Mouse (Mus musculus) large intestine, adult 2 months (tissue): ENCODE data around the gene Il15. TPM values are rescaled to one million over a fixed set of nuclear protein-coding genes. Genes with fewer than 3 reads are reported as not detected.

Experiments used
- DNase-seq: peaks from one replicate; pipeline ENCODE4 v3.0.0-alpha.2; 2012; ENCODE audit warnings: low read depth, low spot score
- WGBS: fragments of 180-500 bp; shearing (Covaris S2); methylation state at CpG from one replicate; pipeline ENCODE4 v1.1.7; 2018; 5-methylcytosine and 5-hydroxymethylcytosine counted together
- polyA plus RNA-seq: library from polyadenylated mRNA; depleted of rRNA; stranded (reverse); fragments of >200 nt; gene quantifications from 2 replicates; pipeline ENCODE4 v1.2.3, GENCODE M21; 2012; rRNA removed

The Il15 gene
- polyA plus RNA-seq, result 11.1 and 20.4 TPM in 2 replicates

DNA sequence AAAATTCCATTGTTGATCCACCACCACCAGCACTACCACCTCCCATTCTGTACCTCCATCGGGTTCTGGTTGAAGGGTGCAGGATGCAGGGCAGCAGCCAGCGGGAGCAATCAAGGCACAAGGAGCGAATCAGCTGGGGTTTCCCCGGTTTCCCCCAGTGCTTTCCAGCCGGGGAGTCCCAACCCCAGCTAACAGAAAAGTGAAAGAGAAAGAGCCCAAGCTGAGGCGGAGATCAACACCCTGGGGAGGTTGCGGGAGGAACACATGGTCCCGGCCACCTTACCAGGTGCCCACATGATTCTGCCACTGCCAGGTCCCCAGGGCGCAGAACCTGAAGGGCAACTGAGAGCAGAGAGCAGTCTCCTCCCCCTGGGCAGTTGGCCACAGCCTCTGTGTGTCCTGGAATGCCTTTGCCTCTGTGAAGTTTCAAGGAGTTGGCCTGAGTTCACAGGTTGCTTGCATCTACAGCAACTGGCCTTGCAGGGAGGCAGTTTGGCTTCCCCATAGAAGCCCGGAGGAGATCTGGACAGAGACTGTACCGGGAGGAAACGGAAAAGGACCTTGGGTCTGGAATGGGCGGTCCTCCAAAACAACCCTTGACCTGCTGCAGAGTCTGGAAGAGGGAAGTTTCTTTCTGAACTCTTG, at the start of gene Il15:
Gene Il15 (minus strand): TSS at position 537 of the 645 bp plus-strand sequence.
- WGBS, result 1% methylated on average over 13 of the region's 13 CpGs
- no peak for DNase-seq

DNA sequence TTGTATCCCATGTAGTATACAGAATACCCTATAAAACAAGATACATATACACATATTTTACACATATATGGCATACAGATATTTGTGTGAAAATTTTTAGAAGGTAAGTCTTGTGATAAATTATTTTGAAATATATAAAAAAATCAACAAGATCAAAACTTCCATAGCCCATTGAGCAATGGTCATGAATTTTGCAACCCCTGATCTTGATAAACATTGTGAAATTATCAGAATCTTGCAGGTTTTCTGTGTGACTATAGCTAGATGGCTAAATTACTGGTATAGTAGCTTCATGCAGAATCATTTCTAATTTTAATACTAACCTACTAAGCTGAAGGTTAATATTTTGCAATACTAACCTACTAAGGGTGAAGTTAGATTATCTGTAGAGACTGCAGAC, 41.9 kb upstream of the Il15 start:
- DNase-seq, result no peak

DNA sequence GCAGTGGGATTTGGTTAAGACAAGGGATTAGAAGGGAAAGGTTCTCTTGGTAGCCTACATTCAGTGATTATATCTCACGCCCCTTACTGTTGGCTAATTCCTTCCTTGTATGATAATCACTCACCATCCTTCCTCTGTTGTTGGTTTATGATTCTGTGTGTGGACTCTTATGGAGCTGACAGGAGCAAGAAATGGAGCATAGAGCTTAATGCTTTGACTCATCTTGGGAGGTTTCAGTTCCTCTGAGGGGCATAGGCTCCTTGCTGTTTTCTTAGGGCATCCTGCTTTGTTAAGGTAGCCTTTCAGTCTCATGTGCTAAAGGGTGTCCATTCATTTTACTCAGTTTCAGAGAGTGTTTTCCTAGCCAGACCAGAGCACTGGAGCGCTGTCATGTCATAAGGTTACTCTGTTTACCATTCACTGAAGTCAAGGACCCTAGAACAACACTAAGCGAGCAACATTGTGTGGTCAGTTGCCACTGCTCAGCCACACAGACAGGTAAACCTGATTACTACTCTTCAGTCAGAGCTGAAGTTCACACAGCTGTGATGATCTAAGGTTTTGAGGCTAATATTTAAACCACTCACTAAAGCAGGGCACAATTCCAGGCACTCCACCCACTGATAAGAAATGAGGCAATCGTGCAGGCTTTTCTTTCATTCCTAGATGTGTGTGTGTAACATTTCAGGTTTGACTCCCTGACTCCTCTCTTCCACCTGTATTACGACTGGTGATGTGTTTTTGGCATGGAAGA, 13.7 kb upstream of the Il15 start:
- DNase-seq, result no peak
- WGBS, result 31% methylated on average over 5 of the region's 5 CpGs

- DNase-seq, result no peak
- WGBS, result 24% methylated on average over 1 of the region's 1 CpGs
These were observed 12.5 kb upstream of the Il15 start for GRCm38 (mm10) chr8:82415485-82415884.

GRCm38 (mm10) chr8:82410135-82410534, 7.1 kb upstream of the Il15 start:
- WGBS, result 84% methylated on average over 3 of the region's 3 CpGs
- DNase-seq, result no peak

GRCm38 (mm10) chr8:82407060-82407459, 4.0 kb upstream of the Il15 start:
- DNase-seq, result no peak
- WGBS, result 64% methylated on average over 1 of the region's 1 CpGs

- 96% methylated on average over 3 of the region's 3 CpGs for WGBS
- no peak for DNase-seq
These were observed 1.0 kb upstream of the Il15 start for GRCm38 (mm10) chr8:82404068-82404467.

DNA sequence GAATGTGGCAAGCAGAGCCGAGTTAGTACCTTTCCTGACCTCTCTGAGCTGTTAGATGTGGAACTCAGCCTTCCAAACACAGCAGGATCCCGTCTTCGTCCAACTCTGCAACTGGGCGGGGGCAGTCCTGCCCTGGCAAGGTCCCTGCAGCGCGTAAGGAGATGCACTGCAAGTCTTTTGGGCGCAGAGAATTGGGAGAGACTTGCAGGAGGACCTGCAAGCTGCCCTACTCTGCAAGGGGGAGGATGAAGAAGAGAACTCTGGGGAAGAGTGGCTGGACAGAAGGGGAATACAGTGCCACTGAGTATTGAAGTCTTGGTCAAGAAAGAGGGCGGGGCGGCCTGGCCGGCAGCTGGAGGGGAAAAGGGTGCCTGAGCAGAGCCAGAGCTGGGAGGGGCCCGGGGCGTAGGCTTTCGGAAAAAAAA, 749 bp downstream of the Il15 start:
- 1% methylated on average over 13 of the region's 13 CpGs for WGBS
- no peak for DNase-seq

DNA sequence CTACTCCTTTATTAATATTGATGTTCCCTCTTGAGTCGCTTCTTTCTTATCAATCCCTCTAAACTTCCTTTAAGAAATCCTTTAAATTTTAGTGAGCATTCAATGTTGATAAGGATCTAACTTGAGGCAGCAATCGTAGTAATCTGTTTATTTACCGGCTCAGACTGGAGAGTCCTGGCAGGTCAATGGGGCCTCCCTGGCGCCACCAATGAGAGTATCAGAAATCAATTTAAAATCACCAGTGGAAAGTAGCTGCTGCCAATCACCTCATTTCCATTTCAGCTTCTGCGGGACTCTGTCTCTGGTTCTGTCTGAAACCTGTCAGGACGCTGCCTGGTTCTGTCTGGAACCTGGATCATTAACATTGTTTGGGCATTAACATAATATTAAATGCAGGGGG, 1.5 kb downstream of the Il15 start:
- no peak for DNase-seq
- WGBS, result 7% methylated on average over 6 of the region's 6 CpGs

- WGBS, result 32% methylated on average over 2 of the region's 2 CpGs
- DNase-seq, result no peak
These were observed 2.0 kb downstream of the Il15 start for GRCm38 (mm10) chr8:82401059-82401458.

DNA sequence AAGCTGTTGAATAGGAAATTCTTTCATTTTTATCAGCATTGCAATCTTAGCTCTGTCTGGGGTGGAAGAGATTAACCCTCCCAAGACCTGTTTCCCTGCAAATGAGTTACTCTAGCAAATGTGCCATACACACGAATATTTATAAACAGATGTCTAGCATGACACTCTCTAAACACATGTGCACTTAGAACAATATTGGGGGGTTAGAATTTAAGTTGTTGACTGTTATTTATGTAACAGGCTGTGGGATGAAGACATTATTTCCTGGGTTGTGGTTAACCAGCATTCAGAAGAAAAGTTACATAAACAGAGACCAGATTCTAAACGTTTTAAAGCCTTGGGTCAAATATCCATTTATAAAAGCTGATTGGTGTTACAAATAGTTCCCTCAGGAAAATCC, 2.6 kb downstream of the Il15 start:
- WGBS, result 30% methylated on average over 2 of the region's 2 CpGs
- DNase-seq, result no peak

- DNase-seq, result no peak
- WGBS, result 79% methylated on average over 2 of the region's 2 CpGs
These were observed 4.5 kb downstream of the Il15 start for GRCm38 (mm10) chr8:82398546-82398945.

GRCm38 (mm10) chr8:82391258-82391657, 11.8 kb downstream of the Il15 start:
- no peak for DNase-seq

GRCm38 (mm10) chr8:82388356-82388902, 14.6 kb downstream of the Il15 start:
- no peak for DNase-seq
- WGBS, result 86% methylated on average over 1 of the region's 1 CpGs

GRCm38 (mm10) chr8:82387614-82388013, 15.4 kb downstream of the Il15 start:
- WGBS, result 23% methylated on average over 1 of the region's 1 CpGs
- no peak for DNase-seq

GRCm38 (mm10) chr8:82385867-82386266, 17.2 kb downstream of the Il15 start:
- DNase-seq, result no peak

- DNase-seq, result no peak
- WGBS, result 31% methylated on average over 11 of the region's 11 CpGs
These were observed 18.4 kb downstream of the Il15 start for GRCm38 (mm10) chr8:82384458-82385234.

- no peak for DNase-seq
- WGBS, result 62% methylated on average over 3 of the region's 3 CpGs
These were observed 19.7 kb downstream of the Il15 start for GRCm38 (mm10) chr8:82383346-82383745.

DNA sequence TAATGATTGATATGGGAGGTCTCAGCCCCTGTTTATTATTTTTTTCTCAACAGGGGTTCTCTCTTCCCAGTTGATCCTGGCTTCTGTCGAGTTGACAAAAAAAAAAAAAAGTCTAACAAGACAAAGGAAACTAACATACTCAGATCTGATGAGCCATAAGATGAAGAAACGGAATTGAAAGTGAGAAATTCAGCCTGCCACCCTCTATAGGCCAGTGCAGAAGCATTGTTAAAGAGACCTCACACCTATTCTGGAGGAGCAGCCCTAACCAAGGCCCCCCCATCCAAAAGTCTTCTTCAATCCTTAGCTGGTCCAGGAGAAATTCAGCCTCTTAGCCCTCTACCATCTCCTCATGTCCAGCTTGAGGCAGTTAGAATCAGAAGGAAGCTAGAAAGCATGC, 20.7 kb downstream of the Il15 start:
- no peak for DNase-seq
- 68% methylated on average over 2 of the region's 2 CpGs for WGBS

DNA sequence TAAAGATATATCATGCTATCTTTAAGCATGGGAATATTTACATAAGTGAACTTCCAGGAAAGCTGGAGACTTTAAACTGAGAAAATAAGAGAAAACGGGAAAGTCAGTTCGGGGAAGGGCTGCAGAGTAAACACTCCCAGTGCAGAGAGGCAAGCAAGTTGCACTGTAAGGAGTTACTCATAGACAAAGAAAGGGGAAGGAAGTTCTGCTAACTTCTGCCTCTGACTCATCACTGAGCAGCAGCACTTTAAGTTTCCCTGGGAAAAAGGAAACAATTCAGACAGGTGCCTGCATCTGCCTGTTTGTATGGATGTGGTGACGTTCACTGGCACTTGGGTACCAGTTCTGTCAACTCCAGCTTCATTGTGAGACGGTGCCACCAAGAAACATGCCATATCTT, 28.6 kb downstream of the Il15 start:
- 38% methylated on average over 4 of the region's 4 CpGs for WGBS

More for the DNA sequence above, 28.6 kb downstream of the Il15 start:
- no peak for DNase-seq
